Mouse (Mus musculus): ENCODE measurements around the gene Lsm2.

DNA sequence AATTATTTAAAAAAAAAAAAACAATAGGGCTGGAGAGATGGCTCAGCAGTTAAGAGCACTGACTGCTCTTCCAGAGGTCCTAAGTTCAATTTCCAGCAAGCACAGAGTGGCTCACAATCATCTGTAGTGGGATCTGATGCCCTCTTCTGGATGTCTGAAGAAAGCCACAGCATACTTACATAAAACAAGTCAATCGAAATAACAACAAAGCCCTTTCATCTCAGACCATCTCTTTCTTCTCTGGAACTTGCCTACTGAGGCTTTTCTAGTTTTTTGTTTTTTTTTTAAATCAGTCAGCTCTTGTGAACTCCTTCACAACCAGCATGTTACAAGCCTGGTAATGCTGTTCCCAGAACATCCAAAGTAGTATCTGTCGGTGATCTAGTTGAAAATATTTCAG lies 1.0 kb upstream of the Lsm2 start:
- TF ChIP-seq CTCF (IDR thresholded peaks at IDR 0.05; ENCODE audit: borderline replicate concordance, extremely low read depth, insufficient read depth, insufficient read length) (peak; percentile 42; the same call in 1 of the 2 replicates), POLR2A (IDR thresholded peaks at IDR 0.05; ENCODE audit: borderline replicate concordance, extremely low read depth, insufficient read depth, insufficient read length, poor library complexity, severe bottlenecking) (no peak)
